In the genomic region with DNA sequence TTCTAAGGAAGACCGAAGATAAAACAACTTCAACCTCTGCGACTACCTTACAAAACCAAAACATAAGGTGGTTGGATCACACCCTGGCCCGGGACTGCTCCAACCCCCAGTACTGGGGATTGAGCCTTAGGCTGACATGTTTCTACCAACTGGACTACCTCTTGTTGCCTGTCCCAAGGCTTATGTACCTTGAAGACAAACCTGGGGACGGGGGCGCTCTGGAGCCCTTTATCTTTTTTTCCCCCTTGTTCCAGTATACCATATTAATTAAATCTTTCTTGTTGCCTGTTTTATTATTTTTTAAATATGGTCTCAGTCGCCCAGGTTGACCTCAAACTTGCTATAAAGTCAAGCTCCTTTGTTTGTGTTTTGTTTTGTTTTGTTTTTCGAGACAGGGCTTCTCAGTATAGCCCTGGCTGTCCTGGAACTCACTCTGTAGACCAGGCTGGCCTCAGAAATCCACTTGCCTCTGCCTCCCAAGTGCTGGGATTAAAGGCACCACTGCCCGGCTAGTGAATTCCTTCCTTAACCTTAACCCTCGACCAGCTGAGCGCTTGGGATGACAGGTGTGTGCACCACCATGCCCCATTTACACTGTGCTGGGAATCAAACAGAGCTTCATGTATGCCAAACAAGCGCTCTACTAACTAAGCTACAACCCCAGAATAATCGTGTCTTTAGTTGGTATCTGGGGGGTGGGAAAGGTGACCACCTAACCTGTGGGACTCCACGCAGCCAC, we compare ENCODE assay signal across 8 mouse cellular contexts. TPM values are rescaled to one million over a fixed set of nuclear protein-coding genes. Genes with fewer than 3 reads are reported as not detected.
A peak's percentile ranks its signal among the peaks of the same experiment; 100 is the strongest.
DNase-seq lines count a peak whose midpoint lies in the region; ATAC-seq lines count a peak whose summit lies in the region.

No protein-coding gene starts in this region.

- intact Hi-C loops in left cerebral cortex, postnatal 10 days (cut with DNase I): no loop called here

- peak overlapping the region; percentile 100 for H3K4me3 ChIP-seq in kidney, embryonic 15.5 days (replicated peaks)
- peak overlapping the region; percentile 73 for H3K4me3 ChIP-seq in brown adipose tissue, adult 24 weeks (ENCODE audit: insufficient read depth, low read depth, low read length)
- H3K4me3 ChIP-seq in midbrain, embryonic 16.5 days (ENCODE audit: low read depth, low read length): peak overlapping the region; percentile 99

- H3K27me3 ChIP-seq in kidney, embryonic 15.5 days: no peaks in the 10 kb centered on the region
- H3K27me3 ChIP-seq in midbrain, embryonic 16.5 days (ENCODE audit: control insufficient read depth, insufficient read depth, low read depth, low read length): no peaks in the 10 kb centered on the region

- H3K36me3 ChIP-seq in kidney, embryonic 15.5 days: peaks cover 37% of the 10 kb centered on the region
- peaks cover 13% of the 10 kb centered on the region for H3K36me3 ChIP-seq in midbrain, embryonic 16.5 days (ENCODE audit: control insufficient read depth, insufficient read depth, low read length)

- peak overlapping the region; percentile 95 for H3K4me2 ChIP-seq in kidney, embryonic 15.5 days
- H3K4me2 ChIP-seq in midbrain, embryonic 16.5 days (ENCODE audit: low read length): peak overlapping the region; percentile 51

- peak; percentile 72 for ATAC-seq in kidney, embryonic 15.5 days (replicated peaks; ENCODE audit: low FRiP score)
- peak; percentile 64; the same call in 1 of the 2 replicates for ATAC-seq in midbrain, embryonic 16.5 days

- no peaks in the 10 kb centered on the region for H3K9me3 ChIP-seq in kidney, embryonic 15.5 days (replicated peaks)
- no peaks in the 10 kb centered on the region for H3K9me3 ChIP-seq in midbrain, embryonic 16.5 days (replicated peaks; ENCODE audit: control insufficient read depth, low read length, poor library complexity, severe bottlenecking)

- H3K9ac ChIP-seq in kidney, embryonic 15.5 days: peak overlapping the region; percentile 96
- H3K9ac ChIP-seq in midbrain, embryonic 16.5 days (ENCODE audit: low read depth, low read length): peak overlapping the region; percentile 90

- WGBS in kidney, embryonic 15.5 days: 27% methylated on average over 13 of the region's 13 CpGs
- 27% methylated on average over 13 of the region's 13 CpGs for WGBS in midbrain, embryonic 16.5 days

- no peak for DNase-seq in kidney, postnatal 25 days
- peak; percentile 28 for DNase-seq in induced T-regulatory cell, adult 2 months (ENCODE audit: low read depth)
- DNase-seq in layer of hippocampus, adult 18-20 months (ENCODE audit: low spot score in 2 of 2): no peak
- no peak for DNase-seq in ovary, adult 18-20 months (ENCODE audit: low spot score)
- DNase-seq in left cerebral cortex, postnatal 10 days (ENCODE audit: extremely low spot score in 1 of 2, low spot score in 2 of 2): no peak

- H3K4me1 ChIP-seq in kidney, embryonic 15.5 days: peaks cover 30% of the 10 kb centered on the region
- peaks cover 11% of the 10 kb centered on the region for H3K4me1 ChIP-seq in brown adipose tissue, adult 24 weeks (ENCODE audit: control insufficient read depth, insufficient read depth, insufficient read length, low read length)
- H3K4me1 ChIP-seq in midbrain, embryonic 16.5 days (ENCODE audit: control insufficient read depth, insufficient read depth, low read length): peaks cover 16% of the 10 kb centered on the region

- peak overlapping the region; percentile 14; the same call in 1 of the 2 replicates for H3K27ac ChIP-seq in kidney, embryonic 15.5 days
- H3K27ac ChIP-seq in brown adipose tissue, adult 24 weeks (replicated peaks; ENCODE audit: low read depth, low read length): no peak overlapping the region; the same call in 1 of the 2 replicates
- H3K27ac ChIP-seq in midbrain, embryonic 16.5 days (ENCODE audit: low read length): peak overlapping the region; percentile 3; the same call in 1 of the 2 replicates

RNA-seq across cellular contexts. Expression of gene Lrrc47, which starts 0.5 kb away (rescaled TPM):
- polyA plus RNA-seq in kidney, embryonic 15.5 days (2015; fragmentation: Nextera tagmentation; extraction: Ambion mirVana): 21.9 and 23.0 TPM in 2 replicates
- 20.1 and 24.0 TPM in 2 replicates for polyA plus RNA-seq in brown adipose tissue, adult 24 weeks (2012; ENCODE audit: insufficient read depth, insufficient read length, missing spikeins)
- 12.9 and 17.3 TPM in 2 replicates for polyA plus RNA-seq in midbrain, embryonic 16.5 days (2015; fragmentation: Nextera tagmentation; extraction: Ambion mirVana)
- 10 to 100 TPM; 55.6 to 68.0 TPM for total RNA-seq in layer of hippocampus, adult 18-20 months (2021)
- total RNA-seq in left cerebral cortex, postnatal 10 days (2021): 10 to 100 TPM; 54.8 to 58.4 TPM

RNA-seq across cellular contexts. Expression of gene Smim1, which starts 15.0 kb away (rescaled TPM):
- 51.8 and 61.1 TPM in 2 replicates for polyA plus RNA-seq in kidney, embryonic 15.5 days (2015; fragmentation: Nextera tagmentation; extraction: Ambion mirVana)
- 12.6 and 14.5 TPM in 2 replicates for polyA plus RNA-seq in brown adipose tissue, adult 24 weeks (2012; ENCODE audit: insufficient read depth, insufficient read length, missing spikeins)
- polyA plus RNA-seq in midbrain, embryonic 16.5 days (2015; fragmentation: Nextera tagmentation; extraction: Ambion mirVana): 7.1 and 9.7 TPM in 2 replicates
- total RNA-seq in layer of hippocampus, adult 18-20 months (2021): 10 to 100 TPM; 10.3 to 12.5 TPM
- 1 to 10 TPM; 2.4 to 2.8 TPM for total RNA-seq in left cerebral cortex, postnatal 10 days (2021)

RNA-seq across cellular contexts. Expression of gene Ccdc27, which starts 31.4 kb away (rescaled TPM):
- 0.08 and 0.17 TPM in 2 replicates for polyA plus RNA-seq in kidney, embryonic 15.5 days (2015; fragmentation: Nextera tagmentation; extraction: Ambion mirVana)
- not detected in 2 replicates for polyA plus RNA-seq in brown adipose tissue, adult 24 weeks (2012; ENCODE audit: insufficient read depth, insufficient read length, missing spikeins)
- polyA plus RNA-seq in midbrain, embryonic 16.5 days (2015; fragmentation: Nextera tagmentation; extraction: Ambion mirVana): not detected in 2 replicates
- total RNA-seq in layer of hippocampus, adult 18-20 months (2021): under 1 TPM; 0.59 to 0.66 TPM
- under 1 TPM; 0.43 to 0.65 TPM for total RNA-seq in left cerebral cortex, postnatal 10 days (2021)

RNA-seq across cellular contexts. Expression of gene Cep104, which starts 36.1 kb away (rescaled TPM):
- 15.8 and 16.7 TPM in 2 replicates for polyA plus RNA-seq in kidney, embryonic 15.5 days (2015; fragmentation: Nextera tagmentation; extraction: Ambion mirVana)
- polyA plus RNA-seq in brown adipose tissue, adult 24 weeks (2012; ENCODE audit: insufficient read depth, insufficient read length, missing spikeins): 12.9 and 13.6 TPM in 2 replicates
- polyA plus RNA-seq in midbrain, embryonic 16.5 days (2015; fragmentation: Nextera tagmentation; extraction: Ambion mirVana): 16.9 and 17.6 TPM in 2 replicates
- 10 to 100 TPM; 31.2 to 32.3 TPM for total RNA-seq in layer of hippocampus, adult 18-20 months (2021)
- 10 to 100 TPM; 23.8 to 24.0 TPM for total RNA-seq in left cerebral cortex, postnatal 10 days (2021)

RNA-seq across cellular contexts. Expression of gene Dffb, which starts 36.1 kb away (rescaled TPM):
- 12.6 and 13.8 TPM in 2 replicates for polyA plus RNA-seq in kidney, embryonic 15.5 days (2015; fragmentation: Nextera tagmentation; extraction: Ambion mirVana)
- polyA plus RNA-seq in brown adipose tissue, adult 24 weeks (2012; ENCODE audit: insufficient read depth, insufficient read length, missing spikeins): 0.83 and 1.3 TPM in 2 replicates
- 10.3 and 11.5 TPM in 2 replicates for polyA plus RNA-seq in midbrain, embryonic 16.5 days (2015; fragmentation: Nextera tagmentation; extraction: Ambion mirVana)
- total RNA-seq in layer of hippocampus, adult 18-20 months (2021): 10 to 100 TPM; 11.1 to 12.7 TPM
- 10 to 100 TPM; 12.1 to 13.8 TPM for total RNA-seq in left cerebral cortex, postnatal 10 days (2021)
